Mouse (Mus musculus) intestine, embryonic 16.5 days (tissue): Measurements from ENCODE around the gene Trp73. TPM values are rescaled to one million over a fixed set of nuclear protein-coding genes. Genes with fewer than 3 reads are reported as not detected.

Experiments used
- ATAC-seq: fragments of 200-750 bp; cut with Nextera tagmentation; 2 replicates; pipeline ENCODE4 v1.8.0; 2017; ENCODE audit warnings: moderate TSS enrichment, moderate library complexity
- H3K27ac ChIP-seq: fragments of 300-500 bp; sonication (generic); 2 replicates; pipeline ENCODE4 v1.5.1; 2014; ENCODE audit warnings: mild to moderate bottlenecking, low read length
- H3K27me3 ChIP-seq: fragments of 300-500 bp; sonication (generic); replicated peaks from 2 replicates; pipeline ENCODE4 v1.6.1; 2014; ENCODE audit warnings: low read length, control low read depth, mixed read lengths; ENCODE audit not compliant: control insufficient read depth, insufficient read depth
- H3K36me3 ChIP-seq: fragments of 300-500 bp; sonication (generic); 2 replicates; pipeline ENCODE4 v1.6.1; 2014; ENCODE audit warnings: low read length, control low read depth; ENCODE audit not compliant: control insufficient read depth, insufficient read depth
- H3K4me1 ChIP-seq: fragments of 300-500 bp; sonication (generic); 2 replicates; pipeline ENCODE4 v1.6.1; 2014; ENCODE audit warnings: low read length, control low read depth, mixed read lengths; ENCODE audit not compliant: control insufficient read depth, insufficient read depth
- H3K4me2 ChIP-seq: fragments of 300-500 bp; sonication (generic); 2 replicates; pipeline ENCODE4 v1.6.1; 2014; ENCODE audit warnings: low read depth, low read length, control low read depth
- H3K4me3 ChIP-seq: fragments of 300-500 bp; sonication (generic); 2 replicates; pipeline ENCODE4 v1.5.1; 2014; ENCODE audit warnings: mild to moderate bottlenecking, low read length
- H3K9ac ChIP-seq: fragments of 300-500 bp; sonication (generic); 2 replicates; pipeline ENCODE4 v1.6.1; 2014; ENCODE audit warnings: low read depth, low read length
- H3K9me3 ChIP-seq: fragments of 300-500 bp; sonication (generic); 2 replicates; pipeline ENCODE4 v1.6.1; 2016; ENCODE audit warnings: low read length, control low read depth; ENCODE audit not compliant: control insufficient read depth
- WGBS: fragments of 180-500 bp; shearing (Covaris S2); extraction: QIAGEN DNeasy Blood & Tissue Kit; methylation state at CpG from one replicate; pipeline ENCODE4 v1.1.7; 2014; 5-methylcytosine and 5-hydroxymethylcytosine counted together
- polyA plus RNA-seq: library from polyadenylated mRNA; unstranded; fragments of >200 nt; fragmentation: Nextera tagmentation; extraction: Ambion mirVana; gene quantifications from 2 replicates; pipeline ENCODE4 v1.2.1, GENCODE M21; 2015

The Trp73 gene
- polyA plus RNA-seq, 1 experiment from 2014 or later: 0.12 TPM

- Histone ChIP-seq H3K27me3 (no peaks in the 10 kb centered on the region), H3K36me3 (peaks cover 6% of the 10 kb centered on the region), H3K27ac (no peak overlapping the region), H3K9ac (no peak overlapping the region), H3K4me2 (no peak overlapping the region), H3K4me1 (peaks cover 10% of the 10 kb centered on the region), H3K4me3 (no peak overlapping the region), H3K9me3 (no peaks in the 10 kb centered on the region)
- no peak for ATAC-seq
- 86% methylated on average over 7 of the region's 7 CpGs for WGBS
Observed at GRCm38 (mm10) chr4:154156050-154156449, 16.0 kb upstream of the Trp73 start.

GRCm38 (mm10) chr4:154154104-154154503, 14.1 kb upstream of the Trp73 start:
- Histone ChIP-seq H3K27ac (no peak overlapping the region), H3K36me3 (peaks cover 6% of the 10 kb centered on the region), H3K4me1 (peaks cover under 1% of the 10 kb centered on the region), H3K4me3 (no peak overlapping the region), H3K9me3 (no peaks in the 10 kb centered on the region), H3K27me3 (no peaks in the 10 kb centered on the region), H3K4me2 (no peak overlapping the region), H3K9ac (no peak overlapping the region)
- WGBS: 72% methylated on average over 11 of the region's 11 CpGs
- no peak for ATAC-seq

DNA sequence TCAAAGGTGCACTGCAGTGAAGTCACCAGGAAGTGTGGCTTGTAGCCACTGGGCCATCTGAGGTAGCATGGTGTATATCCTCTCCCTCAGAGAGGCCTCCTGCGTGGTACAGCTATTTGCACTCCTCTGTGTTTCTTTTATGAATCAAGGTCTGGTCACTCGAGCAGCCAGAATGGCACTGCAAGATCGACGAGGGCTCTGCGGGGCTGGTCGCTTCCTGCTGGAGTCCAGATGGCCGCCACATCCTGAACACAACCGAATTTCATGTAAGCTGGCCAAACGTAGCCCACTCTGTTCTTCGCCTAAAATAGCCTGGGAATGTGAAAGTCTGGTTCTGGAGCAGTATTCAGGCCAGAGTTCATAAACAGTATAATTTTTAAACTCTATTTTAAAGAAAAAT, 6.3 kb upstream of the Trp73 start:
- Histone ChIP-seq H3K4me1 (peaks cover 6% of the 10 kb centered on the region; the same call in 1 of the 2 replicates), H3K36me3 (no peaks in the 10 kb centered on the region; the same call in 1 of the 2 replicates), H3K27ac (no peak overlapping the region), H3K4me3 (no peak overlapping the region), H3K4me2 (no peak overlapping the region), H3K9me3 (no peaks in the 10 kb centered on the region), H3K27me3 (peaks cover 5% of the 10 kb centered on the region; the same call in 1 of the 2 replicates), H3K9ac (no peak overlapping the region)
- no peak for ATAC-seq
- WGBS: 80% methylated on average over 10 of the region's 10 CpGs

DNA sequence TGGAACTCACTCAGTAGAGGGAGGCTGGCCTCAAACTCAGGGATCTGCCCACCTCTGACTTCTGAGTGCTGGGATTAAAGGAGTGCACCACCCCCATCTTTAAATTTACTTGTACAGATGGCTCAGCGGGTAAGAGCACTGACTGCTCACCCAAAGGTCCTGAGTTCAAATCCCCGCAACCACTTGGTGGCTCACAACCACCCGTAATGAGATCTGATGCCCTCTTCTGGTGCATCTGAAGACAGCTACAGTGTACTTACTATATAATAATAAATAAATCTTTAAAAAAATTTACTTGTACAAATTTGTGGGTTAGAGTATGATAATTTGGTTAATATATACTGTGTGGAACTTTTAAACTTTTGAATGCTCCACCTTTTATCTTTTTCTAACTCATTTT, 4.7 kb upstream of the Trp73 start:
- H3K4me2 ChIP-seq: no peak overlapping the region
- WGBS: 81% methylated on average over 3 of the region's 3 CpGs
- H3K4me3 ChIP-seq: no peak overlapping the region
- H3K27ac ChIP-seq: no peak overlapping the region
- ATAC-seq: no peak
- no peaks in the 10 kb centered on the region; the same call in 1 of the 2 replicates for H3K36me3 ChIP-seq
- H3K9ac ChIP-seq: no peak overlapping the region
- H3K27me3 ChIP-seq: peaks cover 22% of the 10 kb centered on the region
- H3K4me1 ChIP-seq: peaks cover 21% of the 10 kb centered on the region
- H3K9me3 ChIP-seq: no peaks in the 10 kb centered on the region

- peak within 1 kb of the TSS; percentile 81 for H3K4me3 ChIP-seq
- WGBS: 1% methylated on average over 49 of the region's 49 CpGs
- peak; percentile 98 for ATAC-seq
Observed at GRCm38 (mm10) chr4:154142211-154143040, 2.4 kb upstream of the Trp73 start, which contains the start of gene Wrap73. Gene Wrap73 (plus strand): TSS chr4:154142372.

DNA sequence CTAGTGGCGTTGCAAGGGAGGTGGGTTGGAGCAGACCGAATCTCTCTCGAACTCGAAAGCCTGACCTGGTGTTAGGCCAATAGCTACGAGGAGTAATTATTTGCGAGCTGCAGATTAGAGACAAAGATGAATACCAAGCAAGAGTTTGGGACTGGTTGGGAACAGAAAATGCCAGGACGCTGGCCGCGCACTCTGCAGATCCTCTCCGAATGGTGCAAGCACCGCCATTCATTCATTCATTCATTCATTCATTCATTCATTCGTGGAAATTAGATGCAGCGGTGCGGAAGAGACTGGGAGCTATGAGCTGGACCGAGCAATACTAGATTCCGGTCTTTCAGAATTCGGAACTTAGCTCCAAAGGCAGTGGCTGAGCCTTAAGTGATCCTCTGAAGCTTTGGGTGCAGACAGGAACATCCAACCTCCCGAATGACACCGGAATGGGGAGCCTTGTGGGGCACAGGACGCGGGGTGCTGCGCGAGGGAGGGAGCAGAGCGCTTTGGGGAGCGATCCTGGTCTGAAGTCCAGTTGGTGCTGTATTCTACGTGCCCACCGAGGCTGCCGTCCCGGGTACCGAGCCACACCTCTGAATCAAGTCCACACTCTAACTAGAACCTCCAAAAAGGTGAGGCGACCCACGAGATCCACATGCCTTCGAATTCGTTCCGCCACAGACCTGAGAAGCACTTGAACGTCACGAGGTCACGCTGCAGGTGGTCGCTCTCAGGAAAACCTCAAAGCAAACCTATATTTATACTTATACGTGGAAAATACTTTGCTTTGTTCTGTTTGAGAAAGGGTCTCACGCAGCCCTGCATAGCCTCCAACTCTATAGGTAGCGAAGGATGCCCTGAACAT, 1.2 kb upstream of the Trp73 start:
- no peak for ATAC-seq
- Histone ChIP-seq H3K27ac (no peak overlapping the region), H3K9me3 (no peaks in the 10 kb centered on the region), H3K9ac (no peak overlapping the region), H3K27me3 (peaks cover 46% of the 10 kb centered on the region), H3K4me1 (peaks cover 25% of the 10 kb centered on the region), H3K4me2 (0 out of 2 replicates have a peak overlapping the region, but pooled peaks have one; percentile 22), H3K4me3 (peak overlapping the region; percentile 51; the same call in 1 of the 2 replicates), H3K36me3 (no peaks in the 10 kb centered on the region)
- WGBS: 3% methylated on average over 42 of the region's 42 CpGs

More at GRCm38 (mm10) chr4:154142211-154143040, 2.4 kb upstream of the Trp73 start, which contains the start of gene Wrap73:
- Histone ChIP-seq H3K27ac (peak within 1 kb of the TSS; percentile 79), H3K4me2 (peak within 1 kb of the TSS; percentile 90), H3K36me3 (no peaks in the 10 kb centered on the region; the same call in 1 of the 2 replicates), H3K9ac (peak within 1 kb of the TSS; percentile 87), H3K9me3 (no peaks in the 10 kb centered on the region), H3K4me1 (peaks cover 25% of the 10 kb centered on the region), H3K27me3 (peaks cover 42% of the 10 kb centered on the region)

DNA sequence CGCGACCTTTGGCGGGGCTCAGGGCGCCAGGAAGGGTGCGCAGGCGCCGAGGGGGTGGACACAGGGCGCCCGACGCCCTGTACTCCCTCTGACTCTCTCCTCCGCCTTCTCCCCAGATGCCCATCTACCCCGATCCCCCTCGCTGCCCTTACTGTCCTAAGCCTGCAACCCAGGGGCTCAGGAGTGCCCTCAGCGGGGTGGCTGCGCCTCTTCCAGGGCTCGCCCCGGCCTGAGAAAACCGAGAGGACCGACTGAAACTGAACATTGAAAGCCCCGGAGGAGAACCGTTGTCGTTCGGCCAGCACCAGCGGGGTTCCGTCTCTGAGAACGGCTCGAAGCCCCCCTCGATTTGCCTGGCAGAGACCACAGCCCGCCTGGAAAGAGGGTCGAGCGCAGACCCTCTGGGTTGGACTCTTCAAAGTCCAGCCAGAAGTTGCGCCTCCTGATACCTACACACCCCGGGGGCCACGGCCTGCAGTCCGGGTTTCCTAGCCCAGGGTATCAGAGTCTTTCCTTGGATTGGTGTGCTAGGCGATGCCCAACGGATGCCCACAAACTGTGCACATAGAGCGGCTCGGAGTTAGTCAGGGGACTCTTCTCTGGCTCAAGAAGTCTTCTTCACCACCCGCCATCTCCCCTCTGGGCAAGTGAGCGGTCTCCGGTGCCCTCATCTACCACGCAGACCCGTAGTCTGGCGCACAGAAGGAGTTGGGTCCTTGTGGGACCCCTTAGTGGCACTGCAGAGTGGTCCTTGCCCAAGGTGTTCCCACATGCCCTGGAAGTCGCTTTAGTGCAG, 403 bp upstream of the Trp73 start:
- 2% methylated on average over 45 of the region's 46 CpGs for WGBS
- Histone ChIP-seq H3K27me3 (peaks cover 46% of the 10 kb centered on the region), H3K4me3 (peak overlapping the region; percentile 51), H3K9me3 (no peaks in the 10 kb centered on the region), H3K9ac (peak overlapping the region; percentile 64), H3K36me3 (no peaks in the 10 kb centered on the region), H3K4me2 (peak overlapping the region; percentile 90), H3K4me1 (peaks cover 25% of the 10 kb centered on the region), H3K27ac (no peak overlapping the region)
- ATAC-seq: 0 out of 2 replicates have a peak, but pooled peaks have one; percentile 4

DNA sequence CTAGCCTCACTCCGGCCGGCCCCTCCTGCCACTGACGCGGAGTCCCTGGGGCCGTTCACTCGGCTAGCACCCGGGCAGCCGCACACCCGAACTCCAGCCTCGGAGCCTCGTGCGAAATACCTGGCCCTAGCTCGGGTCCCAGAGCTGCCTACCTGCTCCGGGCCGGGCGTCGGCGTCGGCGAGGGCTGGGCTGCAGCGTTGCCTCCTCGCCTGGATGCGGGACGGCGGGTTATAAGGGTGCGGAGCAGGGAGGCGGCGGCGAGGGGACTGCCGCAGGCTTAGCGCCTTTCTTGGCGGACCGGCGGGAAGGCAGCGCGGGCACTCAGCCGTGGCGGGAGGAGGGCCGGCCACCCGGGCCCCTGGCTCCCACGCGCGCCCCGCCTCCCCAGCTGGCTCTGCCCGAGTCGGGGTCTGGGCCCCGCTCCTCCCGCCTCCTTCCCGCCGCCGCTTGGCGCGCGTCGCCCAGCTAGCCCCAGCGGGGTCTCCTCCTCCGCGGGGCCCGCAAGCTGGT, 282 bp downstream of the Trp73 start:
- Histone ChIP-seq H3K27ac (no peak overlapping the region), H3K9ac (peak overlapping the region; percentile 64), H3K4me1 (peaks cover 25% of the 10 kb centered on the region), H3K9me3 (no peaks in the 10 kb centered on the region), H3K36me3 (no peaks in the 10 kb centered on the region), H3K4me2 (peak overlapping the region; percentile 90), H3K4me3 (peak overlapping the region; percentile 51), H3K27me3 (peaks cover 46% of the 10 kb centered on the region)
- WGBS: under 1% methylated on average over 53 of the region's 59 CpGs
- ATAC-seq: no peak
